Mouse (Mus musculus) intestine, postnatal 0 days (tissue): Measurements from ENCODE around the gene Cmas. TPM values are rescaled to one million over a fixed set of nuclear protein-coding genes. Genes with fewer than 3 reads are reported as not detected.

Experiments used
- ATAC-seq: fragments of 200-750 bp; cut with Nextera tagmentation; 2 replicates; pipeline ENCODE4 v1.8.0; 2017; ENCODE audit warnings: mild to moderate bottlenecking, moderate TSS enrichment, moderate library complexity
- H3K27ac ChIP-seq: fragments of 300-500 bp; sonication (generic); 2 replicates; pipeline ENCODE4 v1.5.1; 2014; ENCODE audit warnings: mild to moderate bottlenecking, low read depth, low read length, moderate library complexity
- H3K27me3 ChIP-seq: fragments of 300-500 bp; sonication (generic); replicated peaks from 2 replicates; pipeline ENCODE4 v1.6.1; 2014; ENCODE audit warnings: low read length, mixed read lengths; ENCODE audit not compliant: control insufficient read depth, insufficient read depth
- H3K36me3 ChIP-seq: fragments of 300-500 bp; sonication (generic); 2 replicates; pipeline ENCODE4 v1.6.1; 2014; ENCODE audit warnings: mild to moderate bottlenecking, moderate library complexity; ENCODE audit not compliant: control insufficient read depth, insufficient read depth
- H3K4me1 ChIP-seq: fragments of 300-500 bp; sonication (generic); replicated peaks from 2 replicates; pipeline ENCODE4 v1.6.1; 2014; ENCODE audit warnings: antibody characterized with exemption, low read length, mixed read lengths; ENCODE audit not compliant: control insufficient read depth, insufficient read depth
- H3K4me2 ChIP-seq: fragments of 300-500 bp; sonication (generic); replicated peaks from 2 replicates; pipeline ENCODE4 v1.6.1; 2014; ENCODE audit warnings: low read depth, mild to moderate bottlenecking, moderate library complexity
- H3K4me3 ChIP-seq: fragments of 300-500 bp; sonication (generic); 2 replicates; pipeline ENCODE4 v1.5.1; 2014; ENCODE audit warnings: low read depth, low read length
- H3K9ac ChIP-seq: fragments of 300-500 bp; sonication (generic); 2 replicates; pipeline ENCODE4 v1.6.1; 2014; ENCODE audit warnings: mild to moderate bottlenecking, low read depth, low read length
- H3K9me3 ChIP-seq: fragments of 300-500 bp; sonication (generic); 2 replicates; pipeline ENCODE4 v1.6.1; 2016; ENCODE audit warnings: mixed run types; ENCODE audit not compliant: control insufficient read depth
- CTCF ChIP-seq: sonication (generic); IDR thresholded peaks from 2 replicates; pipeline ENCODE4 v1.5.1; 2016; ENCODE audit warnings: low read depth, mild to moderate bottlenecking, control low read depth, antibody characterized with exemption, moderate library complexity
- WGBS: fragments of 180-500 bp; shearing (Covaris S2); extraction: QIAGEN DNeasy Blood & Tissue Kit; methylation state at CpG from one replicate; pipeline ENCODE4 v1.1.7; 2014; 5-methylcytosine and 5-hydroxymethylcytosine counted together
- polyA plus RNA-seq: library from polyadenylated mRNA; unstranded; fragments of >200 nt; fragmentation: Nextera tagmentation; extraction: Ambion mirVana; gene quantifications from 2 replicates; pipeline ENCODE4 v1.2.1, GENCODE M21; 2015

The Cmas gene
- polyA plus RNA-seq, 1 experiment from 2014 or later: 130 TPM

- H3K27ac ChIP-seq: no peak overlapping the region
- no peaks in the 10 kb centered on the region for H3K27me3 ChIP-seq
- no peaks in the 10 kb centered on the region for H3K9me3 ChIP-seq
- H3K4me1 ChIP-seq: no peaks in the 10 kb centered on the region; the same call in 1 of the 2 replicates
- 60% methylated on average over 9 of the region's 9 CpGs for WGBS
- no peak for ATAC-seq
- H3K9ac ChIP-seq: no peak overlapping the region
- H3K36me3 ChIP-seq: no peaks in the 10 kb centered on the region
- H3K4me2 ChIP-seq: no peak overlapping the region
- no peak for TF ChIP-seq CTCF
- H3K4me3 ChIP-seq: no peak overlapping the region
Observed at GRCm38 (mm10) chr6:142795087-142795486, 38.6 kb downstream of the Cmas start.

GRCm38 (mm10) chr6:142795655-142796441 lies 39.4 kb downstream of the Cmas start:
- Histone ChIP-seq H3K9me3 (no peaks in the 10 kb centered on the region), H3K4me3 (no peak overlapping the region), H3K9ac (no peak overlapping the region), H3K36me3 (no peaks in the 10 kb centered on the region), H3K4me1 (no peaks in the 10 kb centered on the region; the same call in 1 of the 2 replicates), H3K27me3 (no peaks in the 10 kb centered on the region), H3K27ac (no peak overlapping the region), H3K4me2 (0 out of 2 replicates have a peak overlapping the region, but pooled peaks have one; percentile 21)
- no peak for ATAC-seq
- no peak for TF ChIP-seq CTCF
- WGBS: 21% methylated on average over 15 of the region's 15 CpGs

- Histone ChIP-seq H3K9me3 (no peaks in the 10 kb centered on the region), H3K36me3 (no peaks in the 10 kb centered on the region), H3K27ac (peak overlapping the region; percentile 1; the same call in 1 of the 2 replicates), H3K4me1 (peaks cover 4% of the 10 kb centered on the region; the same call in 1 of the 2 replicates), H3K9ac (no peak overlapping the region), H3K27me3 (no peaks in the 10 kb centered on the region), H3K4me3 (no peak overlapping the region), H3K4me2 (no peak overlapping the region)
- 55% methylated on average over 1 of the region's 1 CpGs for WGBS
- no peak for TF ChIP-seq CTCF
- no peak for ATAC-seq
Observed at GRCm38 (mm10) chr6:142797996-142798395, 41.5 kb downstream of the Cmas start.

- ATAC-seq: peak; percentile 82
Observed at GRCm38 (mm10) chr6:142798837-142799236, 42.4 kb downstream of the Cmas start.

GRCm38 (mm10) chr6:142799704-142800374 lies 43.4 kb downstream of the Cmas start:
- Histone ChIP-seq H3K27ac (peak overlapping the region; percentile 87), H3K4me2 (no peak overlapping the region), H3K36me3 (no peaks in the 10 kb centered on the region), H3K4me1 (peaks cover 4% of the 10 kb centered on the region; the same call in 1 of the 2 replicates), H3K9me3 (no peaks in the 10 kb centered on the region), H3K27me3 (no peaks in the 10 kb centered on the region), H3K4me3 (no peak overlapping the region), H3K9ac (no peak overlapping the region)
- WGBS: 46% methylated on average over 7 of the region's 7 CpGs
- peak; percentile 57 for ATAC-seq
- TF ChIP-seq CTCF: no peak

More at GRCm38 (mm10) chr6:142798837-142799236, 42.4 kb downstream of the Cmas start:
- TF ChIP-seq CTCF: no peak
- Histone ChIP-seq H3K27me3 (no peaks in the 10 kb centered on the region), H3K4me3 (no peak overlapping the region), H3K4me1 (peaks cover 4% of the 10 kb centered on the region; the same call in 1 of the 2 replicates), H3K27ac (peak overlapping the region; percentile 87), H3K4me2 (peak overlapping the region; percentile 21), H3K36me3 (no peaks in the 10 kb centered on the region), H3K9me3 (no peaks in the 10 kb centered on the region), H3K9ac (no peak overlapping the region)
- WGBS: 30% methylated on average over 9 of the region's 9 CpGs

- no peak for TF ChIP-seq CTCF
- 85% methylated on average over 5 of the region's 5 CpGs for WGBS
- H3K36me3 ChIP-seq: no peaks in the 10 kb centered on the region
- no peak overlapping the region for H3K27ac ChIP-seq
- H3K4me2 ChIP-seq: no peak overlapping the region
- ATAC-seq: no peak
- no peak overlapping the region for H3K4me3 ChIP-seq
- 0 out of 2 replicates have a peak, but pooled peaks cover 11% of the 10 kb centered on the region for H3K4me1 ChIP-seq
- H3K9me3 ChIP-seq: no peaks in the 10 kb centered on the region
- H3K9ac ChIP-seq: no peak overlapping the region; the same call in 1 of the 2 replicates
- no peaks in the 10 kb centered on the region for H3K27me3 ChIP-seq
Observed at GRCm38 (mm10) chr6:142801687-142802086, 45.2 kb downstream of the Cmas start.
